Comparison of ENCODE assay signal across 22 mouse cellular contexts in the genomic region with DNA sequence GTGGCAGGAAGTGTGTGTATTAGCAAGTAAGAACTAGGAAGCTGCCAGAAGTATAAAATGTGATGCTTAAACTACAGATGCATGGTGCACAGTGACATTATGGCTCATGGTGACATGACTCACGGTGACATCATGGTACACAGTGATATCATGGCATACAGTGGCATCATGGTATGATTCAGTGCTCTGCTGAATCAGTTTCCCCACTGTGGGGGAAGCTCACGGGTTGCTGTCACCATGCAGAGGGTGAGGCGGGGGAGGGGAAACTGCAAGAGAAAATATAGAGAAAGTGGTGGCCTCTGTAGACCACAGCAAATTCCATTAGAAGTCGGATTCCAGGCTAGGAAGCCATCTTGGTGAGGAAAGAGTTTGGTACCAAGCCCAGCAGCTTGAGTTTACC. TPM values are rescaled to one million over a fixed set of nuclear protein-coding genes. Genes with fewer than 3 reads are reported as not detected.
DNase-seq lines count a peak whose midpoint lies in the region; ATAC-seq and TF ChIP-seq lines count a peak whose summit lies in the region.
"Had no signal": no experiment of that assay in that cellular context is flagged by ENCODE, and none has a peak within 500 bp of the region (broad histone marks: within the 10 kb centered on the region; RNA-seq: fewer than 3 reads in every experiment).

No protein-coding gene starts in this region.

- H3K4me1 ChIP-seq in lung, postnatal 0 days (ENCODE audit: insufficient read depth, low read depth, low read length), result peaks cover 12% of the 10 kb centered on the region; the same call in 1 of the 2 replicates
- H3K4me1 ChIP-seq: forebrain, embryonic 10.5 days; hindbrain, embryonic 10.5 days; limb, embryonic 12.5 days; midbrain, embryonic 12.5 days; neural tube, embryonic 12.5 days had no signal

- peaks cover 22% of the 10 kb centered on the region for H3K36me3 ChIP-seq in lung, postnatal 0 days (ENCODE audit: insufficient read depth, low read length)

- no peaks in the 10 kb centered on the region for H3K27me3 ChIP-seq in lung, postnatal 0 days (replicated peaks; ENCODE audit: insufficient read depth, low read length)
- H3K27me3 ChIP-seq: limb, embryonic 12.5 days; liver, embryonic 12.5 days; midbrain, embryonic 12.5 days; neural tube, embryonic 12.5 days had no signal

- no peaks in the 10 kb centered on the region for H3K9me3 ChIP-seq in lung, postnatal 0 days (ENCODE audit: low read length)
- H3K9me3 ChIP-seq: forebrain, embryonic 10.5 days; hindbrain, embryonic 10.5 days; limb, embryonic 12.5 days; liver, embryonic 12.5 days; midbrain, embryonic 12.5 days; neural tube, embryonic 12.5 days had no signal

- peak; percentile 50 for DNase-seq in adrenal gland, adult 2 months
- no peak for DNase-seq in adrenal gland, postnatal 10 days
- no peak for DNase-seq in lung, postnatal 0 days (ENCODE audit: low spot score)
- DNase-seq in lung, postnatal 10 days, result no peak
- peak; percentile 46 for DNase-seq in CD4-positive helper T cell, adult 2 months (ENCODE audit: low read depth, low spot score)
- no peak for DNase-seq in right cerebral cortex, adult 2 months (ENCODE audit: low spot score in 2 of 2)
- DNase-seq in frontal cortex, adult 2 months (ENCODE audit: extremely low spot score in 1 of 2, low spot score in 1 of 2), result no peak
- DNase-seq: cerebellum, adult 2 months; cerebellum, postnatal 36 days; gastrocnemius, postnatal 14 days; kidney, adult 9 months; kidney, postnatal 4 days; lung, adult 2 months had no signal

- H3K9ac ChIP-seq in lung, postnatal 0 days (replicated peaks; ENCODE audit: low read depth), result no peak overlapping the region
- H3K9ac ChIP-seq: limb, embryonic 12.5 days; liver, embryonic 12.5 days; midbrain, embryonic 12.5 days; neural tube, embryonic 12.5 days had no signal

- TF ChIP-seq CTCF in lung, postnatal 0 days (IDR thresholded peaks at IDR 0.05), result no peak

- H3K4me2 ChIP-seq in lung, postnatal 0 days (replicated peaks; ENCODE audit: low read depth, low read length), result no peak overlapping the region
- H3K4me2 ChIP-seq: limb, embryonic 12.5 days; liver, embryonic 12.5 days; midbrain, embryonic 12.5 days; neural tube, embryonic 12.5 days had no signal

- ATAC-seq in lung, postnatal 0 days, result no peak
- 0 out of 2 replicates have a peak, but pooled peaks have one; percentile 5 for ATAC-seq in granulocyte monocyte progenitor cell, adult 5-6 weeks (replicated peaks; ENCODE audit: poor library complexity, severe bottlenecking)
- ATAC-seq: activated CD4-positive, CD25-positive, alpha-beta regulatory T cell, adult 4 months; inflammation-experienced regulatory T-cells, adult 6 months; liver, embryonic 12.5 days had no signal

- no peak for TF ChIP-seq EP300 in lung, postnatal 0 days (IDR thresholded peaks at IDR 0.05)

- WGBS in lung, postnatal 0 days, result 84% methylated on average over 4 of the region's 4 CpGs

- H3K27ac ChIP-seq in lung, postnatal 0 days (ENCODE audit: low read length), result 0 out of 2 replicates have a peak overlapping the region, but pooled peaks have one; percentile 51
- H3K27ac ChIP-seq: forebrain, embryonic 10.5 days; hindbrain, embryonic 10.5 days; limb, embryonic 12.5 days; liver, embryonic 12.5 days; midbrain, embryonic 12.5 days; neural tube, embryonic 12.5 days had no signal

- no peak overlapping the region for H3K4me3 ChIP-seq in lung, postnatal 0 days (ENCODE audit: low read depth, low read length)
- H3K4me3 ChIP-seq: forebrain, embryonic 10.5 days; hindbrain, embryonic 10.5 days; limb, embryonic 12.5 days; liver, embryonic 12.5 days; midbrain, embryonic 12.5 days; neural tube, embryonic 12.5 days had no signal

RNA-seq across cellular contexts. Expression of a gene that starts 26.1 kb away (rescaled TPM):
- 10 to 100 TPM; 14.3 to 25.7 TPM for total RNA-seq in adrenal gland, adult 2 months (2021)
- 4.2 and 5.6 TPM in 2 replicates for polyA plus RNA-seq in adrenal gland, adult 2 months (2012; rRNA removed)
- 10 to 100 TPM; 21.6 to 23.6 TPM for total RNA-seq in adrenal gland, postnatal 10 days (2021)
- polyA plus RNA-seq in lung, postnatal 0 days (2015; fragmentation: Nextera tagmentation; extraction: Ambion mirVana), result 13.1 and 13.7 TPM in 2 replicates
- total RNA-seq in granulocyte monocyte progenitor cell, adult 5-6 weeks (2014; fragmentation: Nextera tagmentation), result 15.2 and 20.2 TPM in 2 replicates
- total RNA-seq in granulocyte monocyte progenitor cell, adult 5-6 weeks (2017), result 29.6 and 29.8 TPM in 2 replicates
- 8.3 and 9.5 TPM in 2 replicates for polyA plus RNA-seq in frontal cortex, adult 2 months (2012; rRNA removed)

Comparison
In these comparisons a context has a peak if more than half of its experiments do, and no peak if none do; other contexts are left out.
1. DNase-seq: peak in adrenal gland, adult 2 months (single experiment) and CD4-positive helper T cell, adult 2 months (single experiment); none in adrenal gland, postnatal 10 days (single experiment), lung, postnatal 0 days (single experiment), lung, postnatal 10 days (single experiment), right cerebral cortex, adult 2 months (0 of 2) and frontal cortex, adult 2 months (0 of 2).